Mouse (Mus musculus) left cerebral cortex, postnatal 25 days (tissue): ENCODE data around the gene Tkt. TPM values are rescaled to one million over a fixed set of nuclear protein-coding genes. Genes with fewer than 3 reads are reported as not detected.

Experiments used
- DNase-seq, 2 experiments: peaks; one replicate each; pipeline ENCODE4 v3.0.0; 2022; ENCODE audit warnings: low spot score in 2 of 2, mixed read lengths in 1 of 2
- intact Hi-C: fragments of 180-260 bp; cut with DNase I; formaldehyde crosslinking; loops from one replicate; pipeline ENCODE4 v1.15.1; 2025
- total RNA-seq, 2 experiments: library from RNA; stranded (reverse); gene quantifications; 2 replicates each; pipeline ENCODE4 v1.2.3; 2021

The Tkt gene
- total RNA-seq, 2 experiments from 2014 or later, result 156 to 169 TPM

GRCm38 (mm10) chr14:30550232-30551070 lies 2.3 kb downstream of the Tkt start:
- DNase-seq, result no peak
- intact Hi-C loops, result no loop called here

DNA sequence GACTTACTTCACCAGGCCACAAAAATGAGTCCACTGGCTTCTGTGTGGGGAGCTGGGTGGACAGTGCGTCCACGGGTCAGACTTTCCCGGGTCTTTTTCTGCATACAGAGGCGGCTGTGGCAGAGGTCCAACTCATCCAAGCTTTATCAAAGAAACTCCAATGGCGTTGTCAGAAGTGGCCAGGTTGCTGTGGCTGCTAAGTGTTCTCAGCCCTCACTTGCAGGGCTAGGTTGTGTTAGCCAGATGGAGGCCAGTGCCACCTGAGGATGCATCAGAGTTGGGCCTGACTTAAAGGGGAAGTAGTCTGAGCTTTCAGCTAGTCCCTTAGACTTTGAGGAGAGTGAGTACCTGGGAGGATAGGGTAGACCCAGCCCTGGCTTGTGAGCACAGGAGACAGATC lies 3.4 kb downstream of the Tkt start:
- intact Hi-C loops, result no loop called here
- no peak for DNase-seq

- DNase-seq, result no peak
- intact Hi-C loops, result no loop called here
These were observed 3.8 kb downstream of the Tkt start for GRCm38 (mm10) chr14:30551981-30552380.

DNA sequence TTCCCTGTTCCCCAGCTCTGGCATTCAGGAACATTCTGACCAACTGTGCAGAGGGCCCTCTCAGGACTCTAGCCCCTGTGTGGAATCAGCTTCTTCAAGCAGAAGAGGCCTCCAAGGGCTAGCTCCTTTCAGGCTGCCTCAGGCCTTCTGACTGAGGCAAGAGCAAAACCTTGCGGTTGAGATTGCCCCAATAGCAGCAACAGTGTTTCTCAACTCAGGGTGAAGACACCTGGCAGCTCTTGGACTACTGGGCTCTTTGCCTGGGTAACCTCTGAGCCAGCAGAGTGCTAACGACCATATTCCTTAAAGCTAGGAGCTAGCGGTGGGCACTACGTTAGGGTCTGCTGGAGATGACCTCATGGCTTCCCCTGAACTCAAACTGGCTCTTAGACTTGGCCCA lies 5.0 kb downstream of the Tkt start:
- intact Hi-C loops, result no loop called here
- no peak for DNase-seq

DNA sequence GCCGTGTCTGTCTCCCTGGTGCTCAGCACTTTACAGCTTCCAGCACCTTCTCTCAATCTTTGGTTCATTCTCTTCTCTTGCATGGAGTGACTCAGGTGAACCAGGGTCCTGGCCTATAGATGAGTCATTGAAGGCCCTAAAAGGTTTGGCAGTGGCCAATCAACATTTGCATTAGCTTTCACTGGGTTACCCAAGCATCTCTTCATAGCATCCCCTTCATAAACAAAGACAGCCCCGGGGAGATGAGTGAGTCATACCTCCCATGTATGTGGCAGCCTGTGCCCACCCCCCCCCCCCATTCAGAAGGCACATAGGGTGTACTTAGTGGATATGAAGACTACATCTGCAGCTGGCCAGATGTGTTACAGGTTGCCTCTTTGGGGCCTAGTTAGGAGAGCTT lies 8.5 kb downstream of the Tkt start:
- DNase-seq, result no peak
- intact Hi-C loops, result no loop called here

DNA sequence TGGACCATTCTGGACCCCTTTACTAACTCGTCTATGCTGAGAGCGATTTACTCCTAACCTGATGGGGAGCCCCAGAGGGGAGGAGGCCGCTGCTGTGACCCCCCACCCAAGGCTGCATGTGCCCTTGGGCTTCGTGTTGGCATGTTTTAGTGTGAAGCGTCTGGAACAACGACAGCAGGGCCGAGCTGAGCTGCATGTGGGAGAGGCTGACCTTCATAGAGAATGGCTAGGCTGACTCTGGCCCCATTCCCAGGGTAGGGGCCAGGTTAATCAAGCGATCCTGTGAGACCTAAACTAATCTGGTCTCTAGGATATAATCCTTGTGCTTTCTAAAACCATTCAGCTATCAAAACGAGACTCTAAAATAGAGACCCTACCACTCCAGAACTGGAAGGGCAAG lies 9.6 kb downstream of the Tkt start:
- intact Hi-C loops, result no loop called here
- no peak for DNase-seq

DNA sequence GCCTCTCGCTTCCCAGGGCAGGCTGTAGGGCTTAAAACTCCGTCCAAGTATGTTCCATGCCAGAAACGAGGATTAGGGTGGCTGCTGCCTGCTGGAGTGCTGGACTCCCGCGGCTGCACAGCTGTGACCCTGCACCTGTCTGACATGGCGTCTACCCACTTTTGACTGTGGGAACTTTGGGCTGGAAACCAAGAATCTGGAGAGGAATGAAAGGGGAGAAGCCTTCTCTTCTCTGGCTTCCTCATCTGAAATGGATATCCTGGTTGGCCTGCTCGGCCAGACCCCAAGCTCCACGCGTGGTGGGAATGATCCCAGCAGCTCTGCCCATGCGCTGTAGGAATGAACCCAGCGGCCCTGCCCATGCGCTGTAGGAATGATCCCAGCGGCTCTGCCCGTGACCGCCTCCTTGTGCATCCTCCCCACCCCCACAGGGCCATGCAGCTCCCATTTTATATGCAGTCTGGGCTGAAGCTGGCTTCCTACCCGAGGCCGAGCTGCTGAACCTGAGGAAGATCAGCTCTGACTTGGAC lies 11.2 kb downstream of the Tkt start:
- intact Hi-C loops, result no loop called here
- no peak for DNase-seq

GRCm38 (mm10) chr14:30560803-30561389 lies 12.7 kb downstream of the Tkt start:
- intact Hi-C loops, result no loop called here
- DNase-seq, result no peak

DNA sequence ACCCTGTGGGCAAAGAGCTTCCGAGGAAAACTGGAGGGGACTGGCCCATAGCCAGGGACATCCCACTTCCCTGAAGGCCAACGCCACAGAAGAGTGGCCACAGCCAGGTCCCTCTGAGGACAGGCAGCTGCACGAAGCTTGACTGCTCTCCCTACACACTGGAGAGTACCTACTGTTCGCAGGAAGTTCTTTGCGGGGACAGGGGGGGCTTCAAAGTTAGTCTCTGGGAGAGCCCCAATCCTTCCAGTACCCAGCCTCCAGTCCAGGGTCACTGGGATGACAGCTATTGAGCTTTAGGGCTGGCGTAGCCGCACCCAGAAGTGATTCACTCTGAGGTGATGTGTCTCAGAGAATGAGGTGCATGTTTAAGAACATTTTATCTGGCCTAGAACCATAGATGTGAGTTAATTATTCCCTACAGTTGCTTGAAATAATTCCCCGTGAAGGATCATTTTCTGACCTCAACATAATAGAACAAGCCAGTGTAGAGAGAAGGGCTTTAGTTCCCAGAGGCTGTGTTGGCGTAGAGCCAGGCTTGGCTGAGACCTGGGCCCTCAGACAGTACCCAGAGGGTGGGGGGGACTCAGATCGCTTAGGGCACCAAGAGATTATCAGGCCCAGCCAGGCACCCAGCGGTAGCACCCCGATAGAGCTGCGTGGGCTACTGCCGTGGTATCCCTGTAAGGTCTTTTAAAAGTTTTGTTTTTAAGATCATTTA lies 13.5 kb downstream of the Tkt start:
- intact Hi-C loops, result no loop called here
- peak in 1 of 2 experiments; percentile 15 for DNase-seq

GRCm38 (mm10) chr14:30562343-30562742 lies 14.2 kb downstream of the Tkt start:
- no peak for DNase-seq
- intact Hi-C loops, result no loop called here

DNA sequence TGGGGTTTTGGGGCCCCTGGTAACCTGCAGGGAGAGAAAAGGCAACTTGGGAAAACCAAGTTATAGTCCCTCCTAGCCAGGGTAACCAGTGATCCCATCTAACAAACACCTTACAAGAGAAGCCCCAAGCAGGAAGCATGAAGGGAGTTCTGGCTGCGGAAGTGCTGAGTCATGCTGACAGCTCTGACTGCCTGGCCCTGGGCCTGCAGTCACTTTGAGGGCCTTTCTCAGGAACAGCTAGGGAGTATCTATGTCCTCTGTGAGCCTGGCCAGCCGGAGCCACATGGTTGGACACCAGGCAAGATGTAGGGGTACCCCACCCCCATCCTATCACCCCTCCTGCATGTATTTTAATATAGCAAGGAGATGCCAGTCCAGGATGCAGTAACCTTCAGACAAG lies 16.3 kb downstream of the Tkt start:
- intact Hi-C loops, result no loop called here
- peak; percentile 54 to 60 for DNase-seq

DNA sequence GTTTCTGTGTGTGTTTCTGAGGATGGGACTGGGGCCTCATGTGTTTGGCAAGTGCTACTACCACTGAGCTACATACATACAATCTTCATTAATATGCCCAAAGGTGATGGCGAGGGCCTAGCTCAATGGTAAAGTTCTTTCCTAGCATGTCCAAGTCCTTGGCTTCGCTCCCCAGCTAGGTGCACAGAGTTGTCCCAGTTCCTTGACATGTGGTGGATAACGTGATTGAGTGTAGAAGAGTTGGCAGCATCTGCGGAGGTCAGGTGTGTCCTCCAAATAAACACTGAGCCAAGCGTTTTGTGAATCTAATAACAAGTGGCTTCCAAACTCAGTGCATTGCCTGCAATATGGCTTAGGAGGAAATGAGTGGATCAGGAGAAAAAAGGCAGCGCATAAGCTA lies 18.2 kb downstream of the Tkt start:
- no peak for DNase-seq
- intact Hi-C loops, result no loop called here

- intact Hi-C loops, result no loop called here
- DNase-seq, result no peak
These were observed 19.9 kb downstream of the Tkt start for GRCm38 (mm10) chr14:30568016-30568415.

DNA sequence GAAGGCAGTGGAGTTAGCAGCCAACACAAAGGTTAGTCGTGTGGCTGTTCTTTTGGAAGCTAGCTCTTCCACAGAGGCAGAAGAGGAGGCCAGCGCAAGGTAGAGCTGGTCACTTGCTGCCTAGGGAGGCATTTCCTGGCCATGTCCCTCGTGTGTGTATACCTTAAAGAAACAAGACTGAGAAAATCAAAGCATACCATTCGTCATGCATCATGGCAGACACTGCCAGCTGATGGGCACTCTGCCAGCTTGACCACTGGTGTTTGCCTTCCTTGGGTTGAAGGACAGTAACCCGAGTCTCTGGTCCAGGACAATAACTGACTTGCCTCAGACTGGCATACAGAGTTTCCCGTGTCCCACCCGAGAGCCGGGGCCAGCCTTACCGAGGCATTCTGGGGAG lies 22.1 kb downstream of the Tkt start:
- DNase-seq, result no peak
- intact Hi-C loops, result no loop called here

DNA sequence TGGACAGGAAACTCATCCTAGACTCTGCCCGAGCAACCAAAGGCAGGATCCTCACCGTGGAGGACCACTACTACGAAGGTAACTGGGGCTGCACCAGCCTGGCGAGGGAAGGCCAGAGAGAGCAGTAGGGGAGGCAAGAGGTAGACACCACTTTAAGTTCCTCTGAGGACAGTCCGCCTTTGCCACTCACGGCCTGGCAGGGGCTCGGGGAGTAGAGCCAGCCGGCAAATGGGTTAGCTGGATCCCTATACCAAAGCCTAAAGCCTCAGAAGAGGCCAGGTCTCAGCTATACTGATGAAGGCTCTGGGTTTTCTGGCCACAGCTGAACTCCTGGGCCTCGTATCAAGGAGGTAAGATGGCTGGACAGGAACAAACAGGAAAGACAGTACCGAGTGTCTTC lies 24.1 kb downstream of the Tkt start:
- DNase-seq, result no peak
- intact Hi-C loops, result no loop called here

DNA sequence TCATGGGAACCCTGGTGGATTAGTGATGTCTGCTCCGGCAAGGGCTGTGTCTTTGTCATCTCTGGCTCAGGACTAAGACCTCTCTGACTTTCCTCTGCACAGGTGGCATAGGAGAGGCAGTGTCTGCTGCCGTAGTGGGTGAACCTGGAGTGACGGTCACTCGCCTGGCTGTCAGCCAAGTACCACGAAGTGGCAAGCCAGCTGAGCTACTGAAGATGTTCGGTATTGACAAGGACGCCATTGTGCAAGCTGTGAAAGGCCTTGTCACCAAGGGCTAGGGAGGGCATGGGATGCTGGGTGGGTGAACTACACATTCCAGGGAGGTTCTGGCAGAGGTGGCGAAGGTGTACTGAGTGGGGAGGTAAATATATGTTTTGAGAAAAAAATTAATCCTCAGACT lies 25.1 kb downstream of the Tkt start:
- intact Hi-C loops, result no loop called here
- DNase-seq, result no peak

GRCm38 (mm10) chr14:30573983-30574584 lies 25.9 kb downstream of the Tkt start:
- intact Hi-C loops, result no loop called here
- peak; percentile 76 to 83 for DNase-seq

- intact Hi-C loops, result no loop called here
- no peak for DNase-seq
These were observed 27.6 kb downstream of the Tkt start for GRCm38 (mm10) chr14:30575791-30576190.

- intact Hi-C loops, result no loop called here
- no peak for DNase-seq
These were observed 28.1 kb downstream of the Tkt start for GRCm38 (mm10) chr14:30576260-30576659.
